Mouse (Mus musculus) liver, embryonic 11.5 days (tissue): ENCODE results near the gene I830077J02Rik. TPM values are rescaled to one million over a fixed set of nuclear protein-coding genes. Genes with fewer than 3 reads are reported as not detected.

Experiments
- ATAC-seq: fragments of 200-750 bp; cut with Nextera tagmentation; replicated peaks from 2 replicates; pipeline ENCODE4 v1.8.0; 2017; ENCODE audit warnings: moderate number of reproducible peaks, mild to moderate bottlenecking, moderate TSS enrichment, moderate library complexity; ENCODE audit not compliant: low FRiP score
- DNase-seq: peaks from one replicate; pipeline ENCODE4 v3.0.0-alpha.2; 2017; ENCODE audit warnings: low spot score
- H3K27ac ChIP-seq: fragments of 300-500 bp; sonication (generic); 2 replicates; pipeline ENCODE4 v1.5.1; 2014; ENCODE audit warnings: mild to moderate bottlenecking, low read depth, low read length, control low read depth
- H3K27me3 ChIP-seq: fragments of 300-500 bp; sonication (generic); replicated peaks from 2 replicates; pipeline ENCODE4 v1.6.1; 2014; ENCODE audit warnings: low read length, mixed read lengths; ENCODE audit not compliant: control insufficient read depth, insufficient read depth
- H3K36me3 ChIP-seq: fragments of 300-500 bp; sonication (generic); 2 replicates; pipeline ENCODE4 v1.6.1; 2014; ENCODE audit warnings: mild to moderate bottlenecking, low read length, moderate library complexity, mixed read lengths; ENCODE audit not compliant: control insufficient read depth, insufficient read depth
- H3K4me1 ChIP-seq: fragments of 300-500 bp; sonication (generic); replicated peaks from 2 replicates; pipeline ENCODE4 v1.6.1; 2014; ENCODE audit warnings: low read length, mixed read lengths; ENCODE audit not compliant: control insufficient read depth, insufficient read depth
- H3K4me2 ChIP-seq: fragments of 300-500 bp; sonication (generic); 2 replicates; pipeline ENCODE4 v1.6.1; 2014; ENCODE audit warnings: mild to moderate bottlenecking, control low read depth, moderate library complexity
- H3K4me3 ChIP-seq: fragments of 300-500 bp; sonication (generic); 2 replicates; pipeline ENCODE4 v1.5.1; 2014; ENCODE audit warnings: low read depth, low read length, control low read depth
- H3K9ac ChIP-seq: fragments of 300-500 bp; sonication (generic); 2 replicates; pipeline ENCODE4 v1.6.1; 2014; ENCODE audit warnings: low read depth, low read length, control low read depth
- H3K9me3 ChIP-seq: fragments of 300-500 bp; sonication (generic); 2 replicates; pipeline ENCODE4 v1.6.1; 2016; ENCODE audit warnings: low read length, inconsistent platforms, mixed read lengths; ENCODE audit not compliant: control insufficient read depth
- WGBS: fragments of 180-500 bp; shearing (Covaris S2); extraction: QIAGEN DNeasy Blood & Tissue Kit; methylation state at CpG from one replicate; pipeline ENCODE4 v1.1.7; 2014; 5-methylcytosine and 5-hydroxymethylcytosine counted together
- polyA plus RNA-seq: library from polyadenylated mRNA; unstranded; fragments of >200 nt; fragmentation: Nextera tagmentation; extraction: Ambion mirVana; gene quantifications from 2 replicates; pipeline ENCODE4 v1.2.1, GENCODE M21; 2014

I830077J02Rik gene
- polyA plus RNA-seq, 1 experiment from 2014 or later = 5.6 TPM

DNA sequence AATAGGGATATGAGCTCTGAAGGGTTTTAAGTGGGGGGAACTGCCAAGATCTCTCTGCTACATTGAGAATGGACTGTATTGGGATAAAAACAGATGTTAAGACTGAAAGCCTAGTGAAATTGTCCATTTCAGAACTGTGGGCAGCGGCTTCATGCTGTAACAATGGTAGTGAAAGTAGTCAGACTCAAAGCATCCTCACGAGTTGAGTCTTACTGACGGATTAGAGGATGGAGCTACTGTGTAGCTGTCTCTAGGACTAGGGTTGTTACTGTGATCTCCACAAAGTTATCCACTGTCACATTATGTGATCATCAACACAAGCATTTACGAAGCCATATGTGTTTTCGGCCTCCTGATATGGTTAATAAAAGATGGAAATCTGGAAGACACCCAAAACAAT is 25.7 kb upstream of the I830077J02Rik start:
- 40% methylated on average over 5 of the region's 5 CpGs for WGBS
- Histone ChIP-seq H3K9me3 (no peaks in the 10 kb centered on the region), H3K4me3 (peak overlapping the region; percentile 84), H3K4me2 (peak overlapping the region; percentile 95), H3K9ac (peak overlapping the region; percentile 97), H3K27ac (peak overlapping the region; percentile 89; the same call in 1 of the 2 replicates), H3K4me1 (peaks cover 17% of the 10 kb centered on the region), H3K27me3 (no peaks in the 10 kb centered on the region), H3K36me3 (peaks cover 22% of the 10 kb centered on the region)
- no peak for ATAC-seq
- no peak for DNase-seq

DNA sequence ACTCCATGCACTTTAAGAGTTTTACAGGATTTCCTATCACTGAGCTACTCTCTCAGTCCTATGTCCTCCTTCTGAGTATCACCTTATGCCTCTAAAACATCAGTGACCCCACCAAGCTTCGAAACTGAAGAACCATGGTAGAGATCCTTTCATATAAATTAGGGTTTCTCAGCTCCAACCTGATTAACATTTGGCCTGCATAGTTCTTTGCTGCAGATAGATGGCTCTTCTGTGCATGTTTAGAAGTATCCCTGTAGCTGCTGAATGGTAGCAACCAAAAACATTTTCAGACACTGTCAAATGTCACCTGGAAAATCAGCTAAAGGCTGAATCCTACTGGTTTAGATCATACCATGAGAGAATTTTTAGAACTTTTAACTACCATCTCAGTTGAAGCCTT is 24.8 kb upstream of the I830077J02Rik start:
- 94% methylated on average over 1 of the region's 1 CpGs for WGBS
- peaks cover 17% of the 10 kb centered on the region for H3K4me1 ChIP-seq
- no peak overlapping the region; the same call in 1 of the 2 replicates for H3K9ac ChIP-seq
- no peak for ATAC-seq
- no peaks in the 10 kb centered on the region for H3K9me3 ChIP-seq
- no peaks in the 10 kb centered on the region for H3K27me3 ChIP-seq
- H3K36me3 ChIP-seq = peaks cover 23% of the 10 kb centered on the region
- H3K4me3 ChIP-seq = peak overlapping the region; percentile 84
- H3K27ac ChIP-seq = no peak overlapping the region
- DNase-seq = no peak
- peak overlapping the region; percentile 95 for H3K4me2 ChIP-seq

GRCm38 (mm10) chr3:105951348-105951747 is 18.9 kb upstream of the I830077J02Rik start:
- H3K4me3 ChIP-seq = no peak overlapping the region
- H3K36me3 ChIP-seq = peaks cover 40% of the 10 kb centered on the region
- H3K9ac ChIP-seq = no peak overlapping the region
- no peaks in the 10 kb centered on the region for H3K9me3 ChIP-seq
- H3K27me3 ChIP-seq = no peaks in the 10 kb centered on the region
- DNase-seq (no peak), ATAC-seq (no peak)
- no peak overlapping the region for H3K27ac ChIP-seq
- H3K4me2 ChIP-seq = no peak overlapping the region
- 92% methylated on average over 7 of the region's 7 CpGs for WGBS
- H3K4me1 ChIP-seq = no peaks in the 10 kb centered on the region

DNA sequence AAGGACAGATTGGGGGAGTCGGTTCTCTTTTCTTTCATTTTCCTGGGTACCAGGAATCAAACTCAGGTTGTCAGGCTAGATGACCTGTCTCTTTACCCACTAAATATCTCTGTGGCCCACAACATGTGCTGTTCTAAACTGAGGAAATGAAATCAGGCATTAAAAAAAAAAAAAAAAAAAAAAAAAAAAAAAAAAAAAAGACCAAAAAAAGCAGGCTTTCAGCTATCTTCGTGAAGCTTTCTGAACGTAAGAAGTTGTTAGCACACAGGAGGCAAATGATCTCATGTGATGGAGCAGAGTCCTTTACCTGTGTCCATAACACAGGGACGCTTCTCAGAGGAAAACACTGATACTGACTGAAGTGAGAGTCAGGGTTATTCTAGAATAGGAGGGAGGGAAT is 3.6 kb upstream of the I830077J02Rik start:
- H3K27me3 ChIP-seq = no peaks in the 10 kb centered on the region
- H3K4me3 ChIP-seq = no peak overlapping the region
- no peaks in the 10 kb centered on the region for H3K4me1 ChIP-seq
- H3K36me3 ChIP-seq = peaks cover under 1% of the 10 kb centered on the region; the same call in 1 of the 2 replicates
- 89% methylated on average over 4 of the region's 4 CpGs for WGBS
- no peak overlapping the region for H3K27ac ChIP-seq
- DNase-seq = no peak
- no peak overlapping the region for H3K4me2 ChIP-seq
- no peak overlapping the region for H3K9ac ChIP-seq
- H3K9me3 ChIP-seq = no peaks in the 10 kb centered on the region
- ATAC-seq = no peak

DNA sequence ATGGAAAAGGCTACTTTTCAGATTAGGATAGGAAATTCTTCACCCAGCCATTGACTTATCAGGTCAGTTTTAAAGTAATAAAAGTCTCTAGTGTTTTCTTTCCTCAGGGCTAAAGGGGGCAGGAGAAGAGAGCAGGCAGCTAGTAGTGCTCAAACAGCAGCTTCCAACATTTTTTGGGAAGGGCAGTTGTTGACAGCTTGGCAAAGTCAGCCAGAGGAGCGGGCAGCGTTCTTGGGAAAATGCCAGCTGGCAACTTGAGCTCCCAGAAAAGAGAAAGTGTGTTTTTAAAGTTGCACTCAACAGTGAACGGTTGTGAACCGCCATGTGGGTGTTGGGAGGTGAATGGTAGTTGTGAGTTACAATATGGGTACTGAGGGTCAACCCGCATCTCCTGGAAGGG is 2.6 kb upstream of the I830077J02Rik start:
- ATAC-seq = no peak
- no peak overlapping the region for H3K27ac ChIP-seq
- H3K4me3 ChIP-seq = no peak overlapping the region
- no peaks in the 10 kb centered on the region for H3K4me1 ChIP-seq
- no peak overlapping the region for H3K9ac ChIP-seq
- 90% methylated on average over 5 of the region's 5 CpGs for WGBS
- no peaks in the 10 kb centered on the region for H3K27me3 ChIP-seq
- DNase-seq = no peak
- no peaks in the 10 kb centered on the region for H3K9me3 ChIP-seq
- H3K36me3 ChIP-seq = no peaks in the 10 kb centered on the region
- no peak overlapping the region for H3K4me2 ChIP-seq

GRCm38 (mm10) chr3:105933926-105934325 is 1.5 kb upstream of the I830077J02Rik start:
- ATAC-seq = no peak
- DNase-seq = no peak
- Histone ChIP-seq H3K27ac (no peak overlapping the region), H3K4me1 (no peaks in the 10 kb centered on the region), H3K4me2 (no peak overlapping the region), H3K9me3 (no peaks in the 10 kb centered on the region), H3K4me3 (no peak overlapping the region), H3K9ac (no peak overlapping the region), H3K27me3 (no peaks in the 10 kb centered on the region), H3K36me3 (no peaks in the 10 kb centered on the region)
- WGBS = 91% methylated on average over 6 of the region's 6 CpGs

GRCm38 (mm10) chr3:105931095-105931494 is 1.4 kb downstream of the I830077J02Rik start:
- Histone ChIP-seq H3K9me3 (no peaks in the 10 kb centered on the region), H3K27ac (no peak overlapping the region), H3K4me1 (peaks cover 4% of the 10 kb centered on the region; the same call in 1 of the 2 replicates), H3K4me2 (no peak overlapping the region), H3K27me3 (no peaks in the 10 kb centered on the region), H3K4me3 (no peak overlapping the region), H3K9ac (no peak overlapping the region), H3K36me3 (no peaks in the 10 kb centered on the region)
- ATAC-seq (no peak), DNase-seq (no peak)
- WGBS = 50% methylated on average over 2 of the region's 2 CpGs

DNA sequence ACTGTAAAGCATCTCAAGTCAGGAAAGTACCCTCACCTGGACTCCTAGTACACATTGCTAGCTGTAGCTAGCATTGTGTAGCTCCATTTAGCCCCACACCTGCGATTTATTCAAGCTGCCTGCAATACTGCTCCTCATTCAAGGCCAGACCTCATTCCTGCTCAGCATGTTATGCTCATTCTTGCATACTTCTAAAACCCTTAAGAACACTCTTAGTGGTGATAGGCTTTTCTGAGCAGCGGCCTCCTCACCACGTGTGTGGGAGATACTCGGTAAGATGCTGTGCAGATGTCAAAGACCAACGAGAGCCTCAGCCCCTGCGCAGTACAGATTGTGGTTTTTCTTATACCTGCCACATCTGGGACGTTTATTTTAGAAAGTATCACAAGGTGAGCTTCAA is 2.6 kb downstream of the I830077J02Rik start:
- H3K27me3 ChIP-seq = no peaks in the 10 kb centered on the region
- H3K9me3 ChIP-seq = no peaks in the 10 kb centered on the region
- no peak for ATAC-seq
- H3K4me1 ChIP-seq = peaks cover 10% of the 10 kb centered on the region
- H3K4me3 ChIP-seq = no peak overlapping the region
- 65% methylated on average over 7 of the region's 7 CpGs for WGBS
- no peak overlapping the region for H3K27ac ChIP-seq
- H3K36me3 ChIP-seq = no peaks in the 10 kb centered on the region
- H3K4me2 ChIP-seq = no peak overlapping the region
- DNase-seq = no peak
- no peak overlapping the region for H3K9ac ChIP-seq

GRCm38 (mm10) chr3:105928781-105929180 is 3.7 kb downstream of the I830077J02Rik start:
- Histone ChIP-seq H3K27me3 (no peaks in the 10 kb centered on the region), H3K4me2 (no peak overlapping the region), H3K9me3 (no peaks in the 10 kb centered on the region), H3K9ac (no peak overlapping the region), H3K36me3 (no peaks in the 10 kb centered on the region), H3K4me3 (no peak overlapping the region), H3K27ac (no peak overlapping the region), H3K4me1 (peaks cover 10% of the 10 kb centered on the region)
- 78% methylated on average over 6 of the region's 6 CpGs for WGBS
- DNase-seq (no peak), ATAC-seq (no peak)
